Mouse (Mus musculus) fibroblast of lung, adult 2 months (primary cell): ENCODE measurements around the gene Kcnk4.

Experiments
- DNase-seq: peaks from one replicate; pipeline ENCODE4 v3.0.0-alpha.2; 2011; ENCODE audit warnings: low read depth

Gene Kcnk4

DNA sequence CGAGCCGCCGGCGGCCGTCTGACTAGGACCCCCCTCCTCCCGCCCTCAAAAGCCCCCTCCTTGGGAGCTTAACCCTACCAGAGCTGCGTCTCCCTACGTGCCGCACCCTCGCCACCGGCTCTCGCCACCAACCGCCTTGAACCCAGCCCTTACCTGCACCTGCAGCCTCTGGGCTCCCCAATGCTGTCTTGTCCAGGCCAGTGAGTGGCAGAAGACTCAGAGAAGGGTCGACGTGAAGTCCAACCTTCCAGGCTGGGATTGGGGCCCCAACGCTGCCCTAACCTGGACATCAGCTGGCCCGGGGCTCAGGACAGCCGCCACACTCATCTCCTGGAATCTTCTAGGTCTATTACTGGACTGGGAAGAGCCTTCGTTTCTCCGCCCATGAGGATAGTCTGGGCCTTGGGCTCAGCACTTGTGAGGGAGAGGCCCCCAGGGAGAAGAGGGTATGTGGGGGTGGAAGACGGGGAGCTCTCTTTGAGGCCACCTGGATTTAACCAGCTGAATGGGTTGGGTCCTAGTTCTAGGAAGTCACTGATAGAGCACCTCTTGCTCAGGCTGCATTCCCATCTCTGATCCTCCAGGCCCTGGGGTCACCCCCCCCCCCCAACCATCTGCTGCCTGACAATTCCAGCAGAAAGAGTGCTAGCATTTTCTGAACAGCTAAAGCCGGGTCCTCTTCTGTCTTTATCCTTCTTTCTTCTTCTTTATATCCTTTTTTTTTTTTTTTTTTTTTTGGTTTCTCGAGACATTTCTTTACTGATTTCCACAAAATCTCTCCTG lies at the start of gene Kcnk4:
Gene Kcnk4 (minus strand): TSS at position 321 of the 783 bp plus-strand sequence.
- DNase-seq = no peak

DNA sequence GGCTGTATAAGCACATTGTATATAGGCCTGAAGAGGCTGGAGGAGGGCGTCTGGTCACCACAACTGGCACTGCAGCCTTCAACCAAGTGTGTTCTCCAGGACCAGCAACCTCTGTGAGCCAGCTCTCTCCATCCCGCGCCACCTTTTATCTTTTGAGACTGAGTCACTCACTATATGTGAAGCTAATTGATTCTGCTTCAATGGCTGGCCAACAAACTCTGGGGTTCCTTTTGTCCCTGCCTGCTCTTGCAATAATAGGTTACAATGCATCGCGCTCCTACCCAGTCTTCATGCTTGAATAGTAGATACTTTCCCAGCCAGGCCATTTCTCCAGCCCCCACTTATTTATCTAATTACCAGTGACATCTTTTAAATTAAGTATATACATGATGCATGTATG lies 49.3 kb upstream of the Kcnk4 start:
- no peak for DNase-seq

DNA sequence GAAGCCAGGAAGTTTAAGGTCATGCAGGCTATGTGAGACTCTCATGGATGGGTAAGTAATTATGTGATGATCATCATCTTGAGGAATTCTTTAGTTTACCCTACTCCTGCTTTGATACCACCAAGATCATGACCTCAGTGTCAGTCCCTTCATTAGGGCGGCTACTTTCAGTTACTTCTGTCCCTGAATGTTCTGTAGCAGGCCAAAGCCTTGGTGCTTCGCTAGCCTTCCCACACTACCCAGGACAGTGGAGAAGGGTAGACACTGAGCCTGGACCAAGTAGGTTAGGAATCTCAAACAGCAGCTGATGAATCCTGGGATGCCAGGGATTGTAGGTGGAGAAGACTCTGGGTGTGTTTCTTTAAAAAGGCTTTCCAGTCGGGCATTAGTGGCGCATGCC lies 47.1 kb upstream of the Kcnk4 start:
- DNase-seq = no peak

DNA sequence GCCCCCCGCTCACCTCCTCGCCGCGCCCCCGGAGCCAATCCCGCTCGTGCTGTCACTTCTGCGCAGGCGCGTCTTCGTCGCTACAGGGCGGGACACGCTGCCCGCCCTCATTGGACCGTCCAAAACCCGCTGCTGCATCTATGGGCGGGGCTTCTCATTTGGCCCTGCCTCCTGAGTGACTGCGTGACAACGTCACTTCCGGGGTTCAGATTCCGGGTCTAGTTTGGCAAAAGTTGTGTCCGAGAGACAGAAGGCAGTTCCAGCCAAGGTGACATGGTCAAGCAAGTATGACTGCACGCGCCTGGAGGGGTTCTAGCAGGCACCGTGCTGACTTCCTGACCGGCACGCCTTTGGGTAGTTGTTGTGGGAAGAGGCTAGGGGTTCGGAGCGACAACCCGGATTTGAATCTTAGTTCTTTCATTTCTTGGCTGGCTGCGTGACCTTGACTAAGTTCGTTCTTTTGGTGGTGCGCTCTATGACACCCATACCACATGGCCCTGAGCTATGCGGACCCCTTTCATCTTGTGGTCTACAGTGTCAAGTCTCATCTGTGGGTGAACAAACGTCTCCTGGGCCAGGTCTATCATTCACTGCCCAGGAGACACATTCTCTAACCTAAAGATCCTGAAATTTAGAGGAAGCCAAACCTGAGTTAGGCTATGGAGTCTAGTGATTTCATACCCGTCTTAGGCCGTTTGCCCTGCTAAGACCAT lies 46.2 kb upstream of the Kcnk4 start, which contains the start of gene Fkbp2:
Gene Fkbp2 (minus strand): TSS at position 121 of the 713 bp plus-strand sequence.
- peak; percentile 95 for DNase-seq

DNA sequence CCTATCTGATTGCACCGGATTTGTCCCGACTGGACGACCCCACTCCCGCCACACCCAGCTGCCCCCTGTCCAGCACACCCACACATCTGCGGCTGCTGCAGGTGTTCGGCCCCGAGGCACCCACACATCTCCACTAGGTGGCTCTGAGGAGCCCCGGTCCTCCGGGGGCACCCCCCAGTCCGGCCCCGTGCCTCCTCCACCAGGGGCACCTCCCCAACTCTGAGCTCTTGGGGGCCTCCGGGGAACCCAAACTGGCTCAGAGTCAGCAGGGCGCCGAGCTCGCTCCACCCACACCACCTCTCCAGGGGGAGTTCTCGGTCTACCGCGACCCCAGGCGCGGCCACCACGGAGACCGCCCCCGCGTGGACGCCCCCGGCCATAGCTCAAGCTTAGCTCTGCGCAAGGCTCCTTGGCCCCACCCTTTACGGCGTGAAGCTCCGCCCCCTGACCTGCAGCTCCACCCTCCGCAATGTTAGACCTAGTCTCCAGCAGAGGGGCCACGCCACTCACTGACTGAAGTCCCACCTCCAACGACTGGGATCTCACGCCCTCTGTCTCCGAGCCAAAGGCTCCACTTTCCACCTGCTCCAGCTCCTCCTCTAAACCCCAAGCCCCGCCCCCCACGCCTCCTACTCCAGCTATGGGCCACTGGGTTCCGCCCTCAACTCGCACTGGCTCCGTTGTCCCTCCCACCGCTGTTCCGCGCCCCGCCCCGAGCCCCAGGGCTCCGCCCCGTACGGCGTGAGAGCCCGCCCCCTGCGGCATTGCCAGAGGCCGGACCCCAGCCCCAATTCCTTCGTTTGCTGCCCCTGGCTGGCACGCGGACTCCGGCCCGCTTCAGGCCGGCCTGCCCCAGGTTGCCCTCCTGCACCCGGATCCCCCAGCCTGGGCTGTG lies 45.4 kb upstream of the Kcnk4 start:
- DNase-seq = peak; percentile 98

DNA sequence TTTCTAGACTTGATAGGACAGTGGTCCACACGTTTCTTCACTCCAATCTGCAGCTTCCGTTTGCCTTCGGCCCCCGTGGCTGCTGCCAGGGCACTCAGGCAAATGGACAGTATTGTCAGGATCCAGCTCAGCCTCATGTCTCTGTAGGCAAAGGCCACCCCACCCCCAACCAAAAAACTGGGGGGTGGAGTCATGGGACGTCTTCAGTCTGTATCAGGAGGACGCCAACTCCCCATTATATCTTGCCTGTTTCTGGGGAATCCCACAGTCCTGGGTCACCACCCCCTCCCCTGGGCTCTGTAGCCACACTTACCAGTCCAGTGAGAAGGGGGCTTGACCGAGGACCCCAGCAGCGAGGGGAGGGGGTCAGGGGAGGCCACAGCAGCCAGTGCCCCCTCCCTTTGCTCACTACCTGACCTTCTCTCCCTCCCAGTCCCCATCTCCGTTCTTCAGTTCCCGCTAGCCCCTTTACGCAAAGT lies 44.7 kb upstream of the Kcnk4 start:
- DNase-seq = no peak

DNA sequence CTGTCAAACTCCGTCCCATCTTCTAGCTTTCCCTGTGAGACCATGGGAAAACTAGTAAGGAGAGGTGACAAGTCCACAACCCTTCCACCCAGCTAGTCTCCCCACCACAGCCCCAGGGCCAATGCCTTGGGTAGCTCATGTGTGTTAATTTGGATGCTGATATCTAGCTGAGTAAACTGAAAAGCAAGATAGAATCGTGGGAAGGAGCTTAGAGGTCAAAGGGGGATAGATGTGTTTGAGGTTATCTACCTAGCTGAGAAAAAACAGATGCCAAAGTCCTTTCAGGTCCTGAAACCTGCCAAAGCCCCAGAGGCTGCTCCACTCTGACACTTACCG lies 44.3 kb upstream of the Kcnk4 start:
- DNase-seq = no peak

DNA sequence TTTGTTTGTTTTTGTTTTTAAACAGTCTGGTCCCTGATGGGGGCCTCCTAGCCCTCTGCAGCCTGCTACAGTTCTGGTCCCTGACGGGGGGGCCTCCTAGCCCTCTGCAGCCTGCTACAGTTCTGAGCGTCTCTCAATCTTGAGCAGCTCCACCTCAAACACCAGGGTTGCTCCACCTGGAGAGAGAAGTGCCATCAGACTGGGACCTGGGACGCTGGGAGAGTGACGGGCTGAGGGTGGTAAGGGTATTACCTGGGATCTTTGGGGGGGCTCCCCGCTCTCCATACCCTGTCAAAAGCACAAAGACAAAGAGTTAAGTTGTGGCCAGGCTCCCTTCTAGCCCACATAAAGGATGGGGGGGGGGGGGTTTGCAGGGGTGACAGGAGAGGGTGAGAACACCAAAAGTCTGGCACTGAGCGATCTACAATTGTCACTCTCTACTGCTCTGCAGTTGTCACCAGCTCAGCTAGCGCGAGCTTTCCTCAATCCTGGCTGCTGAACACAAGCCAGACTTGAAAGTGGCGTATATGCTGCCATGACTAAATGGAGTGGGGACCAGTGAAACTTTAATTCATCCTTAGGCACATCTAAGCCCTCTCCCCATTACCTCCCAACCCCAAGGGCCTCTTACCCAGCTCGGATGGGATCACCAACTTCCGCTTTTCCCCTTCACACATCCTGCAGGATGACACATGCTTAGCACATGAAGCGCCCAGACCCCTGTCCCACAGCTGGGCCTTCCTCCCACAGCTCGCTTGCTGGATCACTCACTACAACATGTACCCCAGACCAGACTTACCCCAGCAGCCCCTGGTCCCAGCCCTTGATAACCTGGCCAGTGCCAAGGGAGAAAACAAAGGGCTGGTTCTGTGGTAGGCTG lies 43.7 kb upstream of the Kcnk4 start:
- no peak for DNase-seq

DNA sequence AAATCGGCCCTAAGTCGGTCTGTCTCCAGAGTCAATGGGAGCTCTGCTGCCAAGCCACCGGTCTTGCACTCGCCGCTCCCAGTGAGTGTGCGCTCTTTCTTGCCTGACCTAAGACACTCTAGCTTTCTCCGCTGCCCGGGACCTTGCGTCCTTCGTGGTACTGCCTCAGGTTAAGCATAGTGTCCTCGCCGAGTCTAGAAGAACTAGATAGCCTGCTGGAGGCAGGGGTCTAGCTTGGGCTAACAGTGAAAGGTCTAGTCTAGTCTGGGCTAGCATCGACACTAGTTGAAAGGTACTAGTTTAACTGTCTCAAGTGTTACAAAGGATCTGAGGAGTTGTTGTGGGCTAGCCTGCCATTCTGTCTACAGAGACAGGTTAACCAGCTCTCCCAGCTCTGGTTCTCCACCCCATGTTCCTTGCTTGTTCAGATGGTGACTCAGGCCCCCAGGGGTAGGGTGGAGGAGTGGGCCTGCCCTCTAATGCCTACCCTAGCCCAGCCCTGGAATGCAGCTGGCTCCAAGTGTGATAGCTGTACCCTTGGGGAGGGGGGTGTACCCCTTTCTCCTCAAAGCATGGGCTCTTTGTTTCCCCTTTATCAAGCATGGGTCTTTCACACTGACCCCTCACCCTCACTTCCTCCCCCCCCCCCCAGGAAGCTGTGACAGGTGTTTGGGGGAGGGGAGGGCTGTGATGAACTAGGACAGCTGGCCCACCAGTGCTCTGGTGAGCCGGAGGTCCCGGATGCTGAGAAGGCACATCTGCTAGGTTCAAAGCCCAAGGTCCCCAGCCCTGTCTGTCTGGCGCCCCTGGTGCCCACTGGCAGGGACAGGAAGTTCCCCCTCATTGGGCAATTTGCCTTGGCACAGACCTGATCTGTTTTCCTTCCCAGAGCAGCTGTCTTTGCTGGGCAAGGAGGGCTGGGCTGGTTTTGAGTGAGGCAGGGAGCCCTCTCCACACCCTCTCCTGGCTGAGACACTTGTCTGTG lies 41.5 kb upstream of the Kcnk4 start, which contains the start of gene Plcb3:
Gene Plcb3 (minus strand): TSS at position 934 of the 985 bp plus-strand sequence.
- no peak for DNase-seq

DNA sequence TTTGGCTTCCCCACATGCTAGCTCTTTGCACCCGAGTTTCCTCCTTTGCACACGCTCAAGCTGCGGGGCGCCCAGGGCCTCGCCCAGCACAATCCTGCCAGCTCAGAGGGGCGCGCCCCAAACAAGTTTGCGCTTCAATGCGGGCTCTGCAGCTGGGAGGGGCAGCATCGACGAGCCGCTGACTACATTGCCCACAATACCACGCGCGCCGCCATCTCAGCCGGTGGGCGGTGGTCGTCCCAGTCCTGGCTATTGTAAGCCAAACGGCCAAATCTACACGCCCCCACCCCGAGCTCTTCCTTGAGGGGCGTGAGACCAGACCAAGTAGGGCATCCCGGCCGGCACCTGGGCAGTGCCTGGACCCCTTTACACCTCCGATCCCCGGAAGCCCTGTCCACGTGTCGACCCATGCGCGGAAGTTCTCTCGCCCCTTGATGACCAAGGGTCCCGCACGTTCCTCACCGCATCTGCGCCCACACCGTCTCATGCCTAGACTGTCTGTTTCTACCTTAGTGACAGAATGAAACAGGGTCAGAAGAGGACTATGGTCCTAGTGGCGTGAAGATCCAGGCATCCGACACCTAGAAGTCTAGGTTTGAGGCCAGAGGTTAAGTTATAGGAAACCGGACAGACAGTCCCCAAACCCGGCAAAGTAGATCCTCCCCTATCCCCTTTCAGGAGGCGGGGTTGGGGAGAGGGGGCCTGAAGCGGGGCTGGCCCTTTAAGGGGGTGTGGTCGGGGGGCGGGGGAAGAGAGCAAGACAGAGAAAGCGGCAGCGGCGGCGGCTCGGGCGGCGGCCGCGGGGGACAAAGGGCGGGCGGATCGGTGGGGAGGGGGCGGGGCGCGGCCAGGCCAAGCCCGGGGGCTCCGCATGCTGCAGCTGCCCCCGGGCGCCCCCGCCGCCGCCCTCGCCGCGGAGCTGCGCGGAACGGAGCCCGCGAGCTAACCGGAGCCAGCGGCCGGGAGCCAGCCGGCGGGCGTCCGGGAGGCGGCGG lies 40.2 kb upstream of the Kcnk4 start, which contains the start of gene Ppp1r14b:
Gene Ppp1r14b (plus strand): TSS at position 758 of the 995 bp plus-strand sequence.
- peak; percentile 60 for DNase-seq

DNA sequence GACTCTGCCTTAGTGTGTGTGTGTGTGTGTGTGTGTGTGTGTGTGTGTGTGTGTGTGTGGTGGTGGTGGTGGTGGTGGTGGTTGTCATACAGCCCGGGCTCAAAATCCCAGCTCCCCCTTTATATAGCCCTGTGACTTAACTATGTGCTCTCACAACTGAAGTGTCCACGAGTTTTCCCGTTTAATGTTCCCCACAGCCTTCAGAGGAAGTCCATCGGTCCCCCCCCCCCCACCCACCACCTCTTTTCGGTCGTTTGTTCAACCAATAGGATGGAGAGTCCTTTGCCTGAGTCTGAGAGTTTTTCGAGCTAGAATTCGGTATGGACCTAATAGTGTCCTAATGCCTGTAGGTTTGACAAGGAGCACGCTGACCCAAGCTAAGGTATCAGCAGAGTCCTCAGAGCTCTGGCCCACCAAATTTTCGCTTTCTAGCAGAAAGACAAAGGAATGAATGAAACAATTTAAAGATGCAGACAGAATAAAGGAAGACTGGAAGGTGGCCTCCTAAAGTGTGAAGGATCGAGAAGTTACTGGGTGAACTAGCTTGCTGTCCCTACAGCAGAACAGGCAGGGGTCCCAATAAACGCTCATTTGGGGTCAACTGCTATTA lies 39.4 kb upstream of the Kcnk4 start:
- no peak for DNase-seq

DNA sequence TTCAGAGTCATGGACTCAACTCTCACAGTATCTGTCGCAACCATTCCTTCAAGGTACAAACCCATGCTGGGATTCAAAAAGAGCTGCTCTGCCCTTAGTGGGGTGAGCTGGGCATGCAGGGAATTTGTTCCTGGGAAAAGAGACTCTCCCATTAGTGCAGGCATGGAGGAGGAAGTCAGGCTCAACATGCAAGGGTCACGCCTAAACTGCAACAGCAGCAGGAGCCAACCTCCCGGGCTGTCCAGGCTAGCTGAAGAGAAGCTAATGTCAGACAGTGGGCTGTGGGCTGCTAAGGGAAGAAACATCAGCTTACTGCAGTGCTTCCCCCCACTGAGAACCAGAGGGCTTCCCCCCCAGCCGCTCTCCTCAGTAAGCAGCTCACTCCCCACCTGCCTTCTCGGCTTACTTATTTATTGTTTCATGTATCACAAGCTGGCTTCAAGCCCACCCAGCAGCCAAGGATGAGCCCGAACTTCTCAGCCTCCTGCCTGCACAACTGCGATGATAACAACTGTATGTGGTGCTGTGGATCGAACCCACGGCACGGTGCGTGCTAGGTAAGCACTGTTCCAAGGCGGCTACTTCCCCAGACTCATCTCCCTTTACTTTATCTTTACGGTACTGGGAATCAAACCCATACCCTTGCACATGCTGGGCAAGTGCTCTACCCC lies 38.1 kb upstream of the Kcnk4 start:
- no peak for DNase-seq

DNA sequence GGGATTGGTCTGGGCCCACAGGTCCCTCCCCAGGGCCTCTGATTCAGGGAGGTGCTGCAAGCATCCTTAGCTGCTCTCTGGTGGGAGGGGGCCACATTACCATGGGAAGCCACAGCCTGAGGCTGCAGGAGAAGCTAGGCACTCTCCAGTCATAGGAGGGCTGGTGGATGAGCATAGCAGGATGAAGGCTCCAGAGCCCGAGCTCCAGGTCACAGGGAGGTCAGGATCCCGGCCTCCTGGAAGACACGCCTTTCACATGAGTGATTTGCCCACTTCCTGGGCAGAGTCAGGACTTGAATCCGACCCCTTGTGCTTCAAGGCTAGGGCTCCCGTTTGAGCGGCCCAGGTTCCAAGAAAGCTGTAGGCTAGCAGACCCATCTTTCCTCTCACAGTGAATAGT lies 37.3 kb upstream of the Kcnk4 start:
- no peak for DNase-seq

DNA sequence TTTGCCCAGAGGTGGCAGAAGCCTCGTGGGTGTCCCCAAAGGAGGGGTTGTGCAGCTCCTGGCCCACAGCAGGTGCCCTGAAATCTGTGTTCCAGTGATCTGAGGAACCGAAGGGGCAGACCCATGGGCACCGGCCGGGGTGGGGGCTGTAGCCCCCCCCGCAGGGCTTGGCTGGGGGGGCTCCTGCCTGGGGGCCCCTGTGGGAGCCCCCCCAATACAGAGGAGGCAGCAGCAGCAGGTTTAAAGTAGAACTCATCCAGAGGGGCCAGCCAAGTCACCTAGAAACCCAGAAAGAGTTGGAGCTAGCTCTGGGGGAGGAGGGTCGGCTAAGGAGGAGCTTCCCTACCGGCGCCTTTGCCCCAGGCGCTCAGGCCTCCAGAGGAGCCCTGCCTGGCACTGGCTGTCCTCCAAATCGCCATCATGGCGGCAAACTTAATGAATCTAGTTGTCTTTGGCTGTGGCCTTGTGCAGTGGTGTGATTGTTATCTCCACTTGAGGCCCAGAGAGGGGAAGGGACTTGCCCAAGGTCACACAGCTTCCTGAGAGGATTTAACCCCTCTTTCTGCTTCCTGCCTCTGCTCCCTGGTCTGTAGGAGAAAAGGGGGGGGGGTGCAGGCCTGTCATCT lies 36.3 kb upstream of the Kcnk4 start:
- no peak for DNase-seq

DNA sequence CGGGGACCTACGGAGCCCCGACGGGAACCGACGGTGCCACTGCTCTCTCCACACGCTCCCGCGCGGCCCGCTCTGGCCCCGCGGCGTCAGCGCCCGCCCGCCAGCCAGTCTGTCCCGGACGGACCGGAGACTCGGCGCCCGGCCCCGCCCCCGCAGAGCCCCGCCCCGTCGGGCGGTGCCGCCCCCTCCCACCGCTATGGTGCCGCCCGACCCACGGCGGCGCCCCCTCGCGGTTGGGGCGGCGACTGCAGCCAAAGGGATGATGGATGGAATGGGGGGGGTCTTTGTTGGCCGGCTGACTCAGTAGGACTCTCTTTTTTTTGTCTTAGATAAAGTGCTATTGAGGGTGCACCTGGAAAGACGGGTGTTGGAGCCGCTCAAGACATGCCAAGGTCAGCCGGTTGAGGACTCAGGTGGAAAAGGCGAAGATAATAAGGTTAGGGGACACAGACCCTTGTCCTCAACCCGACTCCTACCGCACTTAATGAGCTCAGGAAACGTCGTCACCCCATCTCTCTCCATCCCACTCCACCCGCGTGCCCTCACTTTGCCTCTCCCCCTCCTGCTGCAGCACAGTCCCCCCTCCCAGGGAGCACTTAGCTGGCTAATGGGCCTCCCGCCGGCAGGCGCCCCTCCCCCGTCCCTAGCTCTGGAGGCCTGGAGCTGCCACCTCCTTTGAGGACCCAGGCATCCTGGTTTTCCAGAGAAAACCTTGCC lies 35.5 kb upstream of the Kcnk4 start:
- DNase-seq = no peak

DNA sequence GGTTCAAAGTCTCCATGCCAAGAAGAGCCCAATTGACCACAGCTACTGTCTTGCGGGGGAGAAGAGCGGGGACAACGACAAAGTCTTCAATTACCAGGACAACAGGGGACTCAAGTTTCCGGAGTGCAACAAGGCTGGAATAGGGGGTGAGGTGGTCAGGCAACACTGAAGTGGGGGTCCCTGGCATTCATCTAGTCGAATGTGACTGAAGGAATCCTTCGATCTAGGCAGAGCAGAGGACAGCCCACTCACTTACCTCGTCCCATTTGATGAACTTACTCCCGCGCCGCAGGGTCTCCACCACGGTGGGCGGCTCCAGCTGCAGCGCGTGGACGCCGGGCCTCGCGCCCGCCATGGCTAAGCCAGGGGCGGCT lies 35.0 kb upstream of the Kcnk4 start:
- DNase-seq = no peak
